Mouse (Mus musculus) G1E (cell line): ENCODE results near the gene Lrmda.

Experiments used
- CTCF ChIP-seq: IDR thresholded peaks from 2 replicates; pipeline ENCODE4 v1.5.1; 2012; ENCODE audit warnings: low read depth, low read length, inconsistent platforms, mixed read lengths
- GATA1 ChIP-seq: IDR thresholded peaks from 2 replicates; pipeline ENCODE4 v1.6.1; 2012; ENCODE audit warnings: borderline replicate concordance, low read length, inconsistent platforms, mixed read lengths
- POLR2AphosphoS5 ChIP-seq: IDR thresholded peaks from 2 replicates; pipeline ENCODE4 v1.6.1; 2012; ENCODE audit warnings: low read depth, low read length, inconsistent platforms; ENCODE audit not compliant: insufficient replicate concordance

GRCm38 (mm10) chr14:22139281-22139680, 119.8 kb downstream of the Lrmda start:
- no peak for TF ChIP-seq GATA1
- TF ChIP-seq CTCF = no peak
- no peak for TF ChIP-seq POLR2AphosphoS5
